Mouse (Mus musculus) hematopoietic multipotent progenitor cell, adult 10-12 weeks (in vitro differentiated cells): ENCODE results near the gene Msh2. TPM values are rescaled to one million over a fixed set of nuclear protein-coding genes. Genes with fewer than 3 reads are reported as not detected.

Experiments used
- polyA plus RNA-seq: library from polyadenylated mRNA; stranded (reverse); fragments of >175 nt; gene quantifications from 2 replicates; pipeline ENCODE4 v1.2.3, GENCODE M21; 2012; ENCODE audit warnings: low replicate concordance

Gene Msh2
- 14.2 and 19.1 TPM in 2 replicates for polyA plus RNA-seq

GRCm38 (mm10) chr17:87671890-87672660 lies at the start of gene Msh2:
TSS of gene Msh2 (plus strand) at chr17:87672330.

Other genes with a start within 250 kb of the Msh2 start
- 0.17 TPM in 1 of 2 replicates, not detected in the other for gene Stpg4, start 244.6 kb upstream of the Msh2 start, polyA plus RNA-seq
- 9.2 and 50.2 TPM in 2 replicates for gene Calm2, start 225.4 kb upstream of the Msh2 start, polyA plus RNA-seq
- gene Epcam, start 36.4 kb upstream of the Msh2 start, polyA plus RNA-seq = 4.6 and 8.9 TPM in 2 replicates
- 0.88 and 3.3 TPM in 2 replicates for gene Kcnk12, start 125.7 kb downstream of the Msh2 start, polyA plus RNA-seq
- gene Rpl36-ps4, start 248.6 kb downstream of the Msh2 start, polyA plus RNA-seq = not detected in 2 replicates